Mouse (Mus musculus) bone marrow macrophage, adult 2 months (primary cell): ENCODE measurements around the gene Arhgap42.

Source experiments
- CTCF ChIP-seq: IDR thresholded peaks from 2 replicates; pipeline ENCODE4 v1.5.1; 2012; ENCODE audit warnings: low read depth, mild to moderate bottlenecking, low read length, moderate library complexity
- POLR2A ChIP-seq: IDR thresholded peaks from 2 replicates; pipeline ENCODE4 v1.6.1; 2012; ENCODE audit warnings: mild to moderate bottlenecking, low read depth, low read length, borderline replicate concordance

- no peak for TF ChIP-seq CTCF
- no peak for TF ChIP-seq POLR2A
These were observed 134.1 kb downstream of the Arhgap42 start for GRCm38 (mm10) chr9:9104761-9105160.
